Mouse (Mus musculus): ENCODE data around the gene Abca7. TPM values are rescaled to one million over a fixed set of nuclear protein-coding genes. Genes with fewer than 3 reads are reported as not detected.

Gene Abca7
- total RNA-seq, 4 experiments from 2014 or later = 7.5 to 8.5 (median 8.0) TPM

- DNase-seq (ENCODE audit: low spot score) = no peak
These were observed 4.7 kb upstream of the Abca7 start for GRCm38 (mm10) chr10:79991548-79991947.

- no peak for DNase-seq (ENCODE audit: low spot score)
These were observed 1.7 kb upstream of the Abca7 start for GRCm38 (mm10) chr10:79994397-79995115.

GRCm38 (mm10) chr10:79995636-79996035 is 658 bp upstream of the Abca7 start:
- DNase-seq (ENCODE audit: low spot score) = no peak

DNA sequence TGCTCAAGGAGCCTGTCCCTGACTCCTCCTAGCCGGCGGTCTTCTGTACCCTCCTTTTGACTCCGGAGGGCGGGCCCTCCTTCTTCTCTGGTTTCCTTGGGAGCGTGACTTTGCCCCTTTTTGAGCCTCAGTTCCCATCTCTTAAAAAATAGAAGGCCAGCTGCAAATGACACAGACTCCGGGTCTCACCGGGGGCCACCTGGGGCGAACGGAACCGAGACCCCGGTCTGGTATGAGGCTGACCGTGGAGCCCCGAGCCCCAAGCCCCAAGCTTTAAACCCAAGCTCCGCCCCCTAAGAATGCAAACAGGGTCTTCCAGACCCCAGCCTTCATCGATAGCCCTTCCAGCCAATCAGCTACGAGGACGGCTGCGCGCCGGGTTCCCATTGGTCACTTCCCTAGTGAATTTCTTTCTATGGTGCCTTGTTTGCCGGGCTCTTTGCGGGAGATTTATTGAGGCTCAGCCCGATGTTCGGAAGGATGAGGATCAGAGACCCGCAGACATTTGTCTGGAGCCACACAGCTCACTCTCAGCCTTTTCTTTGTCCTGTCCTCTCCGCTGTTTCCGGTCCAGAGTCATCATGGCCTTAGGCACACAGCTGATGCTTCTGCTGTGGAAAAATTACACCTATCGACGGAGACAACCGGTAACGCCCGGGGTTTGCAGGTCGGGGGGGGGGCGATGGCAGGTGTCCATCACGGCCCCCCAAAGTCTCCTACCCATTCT is 903 bp downstream of the Abca7 start:
- DNase-seq (ENCODE audit: low spot score) = no peak

- DNase-seq (ENCODE audit: low spot score) = no peak
These were observed 1.5 kb downstream of the Abca7 start for GRCm38 (mm10) chr10:79997819-79998218.

DNA sequence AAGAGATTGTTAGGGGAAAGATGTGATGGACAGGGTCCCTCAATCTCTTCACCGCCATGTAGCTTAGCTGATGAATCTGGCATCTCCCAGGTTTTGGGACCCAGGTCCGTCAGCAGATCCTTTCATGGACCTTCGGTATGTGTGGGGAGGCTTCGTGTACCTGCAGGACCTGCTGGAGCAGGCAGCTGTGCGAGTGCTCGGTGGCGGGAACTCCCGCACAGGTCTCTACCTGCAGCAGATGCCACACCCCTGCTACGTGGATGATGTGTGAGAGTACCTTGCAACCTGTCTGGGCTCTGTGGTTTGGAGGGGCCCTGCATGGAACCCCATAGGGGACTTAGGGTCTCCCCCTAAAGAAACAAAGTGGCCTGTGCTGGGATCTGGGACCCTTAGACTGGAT is 5.7 kb downstream of the Abca7 start:
- no peak for DNase-seq (ENCODE audit: low spot score)

GRCm38 (mm10) chr10:80002829-80003228 is 6.5 kb downstream of the Abca7 start:
- no peak for DNase-seq (ENCODE audit: low spot score)

DNA sequence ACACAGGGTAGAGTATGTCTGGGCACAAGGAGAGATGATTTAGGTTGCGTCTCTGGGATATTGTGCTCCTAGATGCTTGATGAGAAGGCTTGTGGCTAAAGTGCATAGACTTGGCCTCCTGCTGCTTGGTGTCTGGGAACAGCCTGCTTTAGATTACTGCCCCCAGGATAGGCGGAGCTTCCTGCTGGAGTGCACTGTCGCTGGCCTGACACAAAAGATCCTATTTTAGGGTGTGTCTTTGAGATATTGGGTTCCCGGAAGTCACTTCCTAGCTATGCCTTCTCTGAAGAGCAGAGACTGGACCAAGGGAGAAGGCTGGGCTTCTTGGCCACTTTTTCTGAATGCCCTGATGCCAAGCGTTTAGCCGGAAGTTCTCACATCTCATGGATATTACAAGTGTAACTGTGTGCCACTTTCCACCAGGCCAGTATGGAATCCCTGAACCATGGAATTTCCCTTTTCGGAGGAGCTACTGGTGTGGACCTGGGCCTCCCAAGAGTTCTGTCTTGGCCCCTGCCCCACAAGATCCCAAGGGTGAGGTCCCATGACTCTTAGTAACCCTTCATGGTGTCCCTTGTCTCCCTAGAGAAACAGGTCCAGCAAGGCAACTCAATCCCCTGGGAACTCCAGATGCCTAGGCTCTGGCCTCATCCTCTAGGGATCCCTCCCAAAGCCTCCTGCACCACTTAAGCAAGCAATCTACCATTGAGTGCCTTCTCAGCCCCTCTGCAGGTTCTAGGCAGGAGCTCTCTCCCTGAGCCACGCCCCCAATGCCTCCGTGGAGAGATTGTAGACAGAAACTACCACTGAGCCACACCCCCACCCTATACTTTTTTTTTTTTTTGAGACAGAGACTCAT is 7.3 kb downstream of the Abca7 start:
- DNase-seq (ENCODE audit: low spot score) = no peak

DNA sequence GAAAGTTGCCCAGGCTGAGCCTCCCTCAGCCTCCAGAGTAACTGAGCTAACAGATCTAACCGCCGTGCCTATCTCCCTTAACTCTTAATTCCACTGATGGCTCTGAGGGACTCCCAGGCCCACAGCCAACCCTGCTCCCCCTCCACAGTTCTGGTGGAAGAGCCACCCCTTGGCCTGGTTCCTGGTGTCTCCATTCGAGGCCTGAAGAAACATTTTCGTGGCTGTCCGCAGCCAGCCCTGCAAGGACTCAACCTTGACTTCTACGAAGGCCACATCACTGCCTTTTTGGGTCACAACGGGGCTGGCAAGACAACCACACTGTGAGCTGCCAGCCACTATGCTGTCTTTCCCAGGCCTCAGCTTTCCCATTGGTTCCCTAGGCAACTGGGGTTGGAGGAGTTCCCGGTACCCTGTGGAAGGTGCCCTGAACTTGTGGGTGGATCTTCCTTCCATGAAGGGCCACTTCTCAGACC is 8.0 kb downstream of the Abca7 start:
- DNase-seq (ENCODE audit: low spot score) = no peak

GRCm38 (mm10) chr10:80011740-80012139 is 15.4 kb downstream of the Abca7 start:
- no peak for DNase-seq (ENCODE audit: low spot score)

GRCm38 (mm10) chr10:80013609-80014008 is 17.3 kb downstream of the Abca7 start:
- no peak for DNase-seq (ENCODE audit: low spot score)

- no peak for DNase-seq (ENCODE audit: low spot score)
These were observed 18.4 kb downstream of the Abca7 start for GRCm38 (mm10) chr10:80014484-80015290.

- no peak for DNase-seq (ENCODE audit: low spot score)
These were observed 19.3 kb downstream of the Abca7 start for GRCm38 (mm10) chr10:80015583-80015982.

- no peak for DNase-seq (ENCODE audit: low spot score)
These were observed 20.2 kb downstream of the Abca7 start, which contains the start of gene Arhgap45 for GRCm38 (mm10) chr10:80016511-80016910. Gene Arhgap45 (plus strand): TSS chr10:80016653.

GRCm38 (mm10) chr10:80016931-80017330 is 20.6 kb downstream of the Abca7 start:
- DNase-seq (ENCODE audit: low spot score) = no peak

- no peak for DNase-seq (ENCODE audit: low spot score)
These were observed 21.1 kb downstream of the Abca7 start for GRCm38 (mm10) chr10:80017361-80017760.

GRCm38 (mm10) chr10:80017771-80018170 is 21.5 kb downstream of the Abca7 start:
- DNase-seq (ENCODE audit: low spot score) = no peak

DNA sequence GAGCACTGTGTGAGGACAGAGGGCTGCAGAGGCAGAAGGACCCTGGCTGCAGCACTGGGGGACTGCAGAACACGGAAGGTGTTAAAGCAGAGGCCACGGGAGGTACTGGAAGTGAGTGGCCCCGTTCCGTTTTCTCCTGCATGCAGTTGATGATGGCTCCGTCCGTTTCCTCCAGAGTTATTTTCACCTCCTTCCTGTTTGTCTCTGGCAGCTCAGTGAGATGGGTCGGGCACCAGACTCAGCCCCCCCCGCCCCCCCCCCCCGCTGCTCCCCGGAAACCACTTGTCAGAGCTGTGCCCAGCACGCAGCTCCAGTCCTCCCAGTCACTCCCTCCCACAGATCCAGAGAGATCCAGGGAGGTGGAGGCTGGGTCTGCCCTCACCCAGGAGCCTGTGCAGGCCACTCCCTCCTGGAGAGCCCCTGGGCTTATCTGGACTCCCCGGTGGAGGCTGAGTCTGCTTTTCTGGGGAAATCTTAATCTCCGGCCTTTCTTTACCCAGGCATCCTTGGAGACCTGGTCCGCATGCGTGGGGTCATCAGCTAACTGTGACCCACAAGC is 22.5 kb downstream of the Abca7 start:
- no peak for DNase-seq (ENCODE audit: low spot score)

DNA sequence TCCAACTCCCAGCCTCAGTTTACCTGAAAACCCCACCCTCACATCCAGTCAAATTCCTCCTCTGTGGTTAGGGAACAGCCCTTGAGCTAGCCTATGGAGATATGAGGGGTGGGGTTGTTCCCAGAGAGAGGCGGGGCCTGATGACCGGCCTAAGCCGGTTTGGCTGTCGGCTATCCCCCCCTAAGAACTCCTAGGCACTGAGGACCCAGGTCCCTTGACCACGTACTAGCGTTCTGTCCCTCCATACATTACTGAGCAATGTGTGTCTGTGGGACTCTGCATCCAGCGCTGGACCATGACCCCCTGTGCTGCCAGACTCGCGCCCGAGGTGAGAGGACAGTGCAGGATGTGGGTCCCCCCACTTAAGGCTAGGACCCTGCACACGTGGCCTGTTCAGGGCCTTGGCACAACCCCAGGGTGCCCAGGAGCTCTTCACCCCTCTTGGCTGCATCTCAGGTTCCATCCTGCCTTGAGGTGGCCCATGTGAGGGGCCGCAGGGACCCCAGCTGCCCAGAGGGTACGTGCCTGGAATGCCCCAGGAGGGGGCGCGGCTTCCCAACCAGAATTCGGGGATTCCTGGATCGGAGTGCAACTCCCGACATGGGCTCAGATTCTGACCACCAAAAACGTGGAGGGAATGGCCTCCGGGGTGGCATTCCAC is 23.3 kb downstream of the Abca7 start:
- no peak for DNase-seq (ENCODE audit: low spot score)

GRCm38 (mm10) chr10:80020191-80020590 is 23.9 kb downstream of the Abca7 start:
- DNase-seq (ENCODE audit: low spot score) = no peak
